Mouse (Mus musculus): ENCODE results near the gene Dysf. TPM values are rescaled to one million over a fixed set of nuclear protein-coding genes. Genes with fewer than 3 reads are reported as not detected.
A peak's percentile ranks its signal among the peaks of the same experiment; 100 is the strongest.

Dysf gene
- polyA plus RNA-seq, 1 experiment from 2014 or later = 13.1 TPM

GRCm38 (mm10) chr6:84119731-84120530 is 111.5 kb downstream of the Dysf start:
- Histone ChIP-seq H3K27ac (replicated peaks) (peak overlapping the region; percentile 5; the same call in 1 of the 2 replicates), H3K9ac (no peak overlapping the region), H3K9me3 (no peaks in the 10 kb centered on the region), H3K4me1 (peaks cover 22% of the 10 kb centered on the region), H3K36me3 (peaks cover 20% of the 10 kb centered on the region; the same call in 1 of the 2 replicates), H3K27me3 (replicated peaks) (no peaks in the 10 kb centered on the region), H3K4me2 (no peak overlapping the region), H3K4me3 (no peak overlapping the region)
- ATAC-seq (ENCODE audit: extremely low read depth, insufficient number of reproducible peaks, low FRiP score, low TSS enrichment) = no peak
- 46% methylated on average over 24 of the region's 24 CpGs for WGBS

GRCm38 (mm10) chr6:84124609-84125008 is 116.2 kb downstream of the Dysf start:
- Histone ChIP-seq H3K9ac (no peak overlapping the region), H3K4me2 (no peak overlapping the region), H3K27ac (replicated peaks) (no peak overlapping the region), H3K4me3 (no peak overlapping the region), H3K4me1 (peaks cover 18% of the 10 kb centered on the region), H3K27me3 (replicated peaks) (no peaks in the 10 kb centered on the region), H3K9me3 (no peaks in the 10 kb centered on the region), H3K36me3 (no peaks in the 10 kb centered on the region)
- ATAC-seq (ENCODE audit: extremely low read depth, insufficient number of reproducible peaks, low FRiP score, low TSS enrichment) = no peak
- WGBS = 83% methylated on average over 9 of the region's 9 CpGs

- Histone ChIP-seq H3K27ac (replicated peaks) (no peak overlapping the region), H3K27me3 (replicated peaks) (no peaks in the 10 kb centered on the region), H3K4me1 (peaks cover 13% of the 10 kb centered on the region), H3K36me3 (no peaks in the 10 kb centered on the region; the same call in 1 of the 2 replicates), H3K4me2 (no peak overlapping the region), H3K4me3 (no peak overlapping the region), H3K9ac (no peak overlapping the region), H3K9me3 (no peaks in the 10 kb centered on the region)
- ATAC-seq (ENCODE audit: extremely low read depth, insufficient number of reproducible peaks, low FRiP score, low TSS enrichment) = no peak
- WGBS = 76% methylated on average over 4 of the region's 4 CpGs
Measured at GRCm38 (mm10) chr6:84125101-84125500, 116.7 kb downstream of the Dysf start.

- Histone ChIP-seq H3K4me2 (no peak overlapping the region), H3K4me3 (no peak overlapping the region), H3K4me1 (peaks cover 25% of the 10 kb centered on the region), H3K27ac (replicated peaks) (no peak overlapping the region), H3K9me3 (no peaks in the 10 kb centered on the region), H3K36me3 (peaks cover 6% of the 10 kb centered on the region; the same call in 1 of the 2 replicates), H3K27me3 (replicated peaks) (no peaks in the 10 kb centered on the region), H3K9ac (no peak overlapping the region)
- ATAC-seq (ENCODE audit: extremely low read depth, insufficient number of reproducible peaks, low FRiP score, low TSS enrichment) = no peak
- 83% methylated on average over 2 of the region's 2 CpGs for WGBS
Measured at GRCm38 (mm10) chr6:84128229-84128628, 119.8 kb downstream of the Dysf start.

GRCm38 (mm10) chr6:84130867-84131266 is 122.5 kb downstream of the Dysf start:
- no peaks in the 10 kb centered on the region for H3K27me3 ChIP-seq (replicated peaks)
- no peak overlapping the region for H3K4me3 ChIP-seq
- no peak overlapping the region for H3K4me2 ChIP-seq
- H3K9me3 ChIP-seq = no peaks in the 10 kb centered on the region
- no peak overlapping the region for H3K9ac ChIP-seq
- H3K27ac ChIP-seq (replicated peaks) = peak overlapping the region; percentile 65; the same call in 1 of the 2 replicates
- no peak for ATAC-seq (ENCODE audit: extremely low read depth, insufficient number of reproducible peaks, low FRiP score, low TSS enrichment)
- H3K36me3 ChIP-seq = peaks cover 6% of the 10 kb centered on the region; the same call in 1 of the 2 replicates
- WGBS = 87% methylated on average over 4 of the region's 4 CpGs
- peaks cover 41% of the 10 kb centered on the region for H3K4me1 ChIP-seq

- no peak overlapping the region for H3K4me2 ChIP-seq
- H3K9me3 ChIP-seq = no peaks in the 10 kb centered on the region
- ATAC-seq (ENCODE audit: extremely low read depth, insufficient number of reproducible peaks, low FRiP score, low TSS enrichment) = no peak; the same call in 1 of the 2 replicates
- peaks cover 41% of the 10 kb centered on the region for H3K4me1 ChIP-seq
- no peak overlapping the region for H3K4me3 ChIP-seq
- peak overlapping the region; percentile 65 for H3K27ac ChIP-seq (replicated peaks)
- WGBS = 48% methylated on average over 9 of the region's 9 CpGs
- H3K36me3 ChIP-seq = peaks cover 6% of the 10 kb centered on the region; the same call in 1 of the 2 replicates
- H3K27me3 ChIP-seq (replicated peaks) = no peaks in the 10 kb centered on the region
- H3K9ac ChIP-seq = no peak overlapping the region
Measured at GRCm38 (mm10) chr6:84131539-84131938, 123.1 kb downstream of the Dysf start.

- H3K36me3 ChIP-seq = peaks cover 13% of the 10 kb centered on the region; the same call in 1 of the 2 replicates
- H3K4me3 ChIP-seq = no peak overlapping the region
- H3K4me2 ChIP-seq = no peak overlapping the region
- H3K27ac ChIP-seq (replicated peaks) = no peak overlapping the region
- no peak for ATAC-seq (ENCODE audit: extremely low read depth, insufficient number of reproducible peaks, low FRiP score, low TSS enrichment)
- 54% methylated on average over 7 of the region's 7 CpGs for WGBS
- H3K27me3 ChIP-seq (replicated peaks) = no peaks in the 10 kb centered on the region
- H3K9me3 ChIP-seq = no peaks in the 10 kb centered on the region
- H3K9ac ChIP-seq = no peak overlapping the region
- H3K4me1 ChIP-seq = peaks cover 41% of the 10 kb centered on the region
Measured at GRCm38 (mm10) chr6:84133053-84133452, 124.7 kb downstream of the Dysf start.

- no peak overlapping the region for H3K4me2 ChIP-seq
Measured at GRCm38 (mm10) chr6:84133996-84134721, 125.8 kb downstream of the Dysf start.

GRCm38 (mm10) chr6:84134722-84135394 is 126.5 kb downstream of the Dysf start:
- WGBS = 59% methylated on average over 23 of the region's 23 CpGs
- Histone ChIP-seq H3K9ac (no peak overlapping the region), H3K4me1 (peaks cover 48% of the 10 kb centered on the region), H3K36me3 (peaks cover 20% of the 10 kb centered on the region), H3K4me2 (no peak overlapping the region), H3K27me3 (replicated peaks) (no peaks in the 10 kb centered on the region), H3K27ac (replicated peaks) (peak overlapping the region; percentile 45), H3K9me3 (no peaks in the 10 kb centered on the region), H3K4me3 (no peak overlapping the region)
- ATAC-seq (ENCODE audit: extremely low read depth, insufficient number of reproducible peaks, low FRiP score, low TSS enrichment) = no peak

More at GRCm38 (mm10) chr6:84133996-84134721, 125.8 kb downstream of the Dysf start:
- Histone ChIP-seq H3K9ac (no peak overlapping the region), H3K9me3 (no peaks in the 10 kb centered on the region), H3K4me1 (peaks cover 41% of the 10 kb centered on the region), H3K27me3 (replicated peaks) (no peaks in the 10 kb centered on the region), H3K36me3 (peaks cover 19% of the 10 kb centered on the region), H3K4me3 (no peak overlapping the region), H3K27ac (replicated peaks) (peak overlapping the region; percentile 45)
- 54% methylated on average over 5 of the region's 7 CpGs for WGBS
- ATAC-seq (ENCODE audit: extremely low read depth, insufficient number of reproducible peaks, low FRiP score, low TSS enrichment) = no peak

GRCm38 (mm10) chr6:84135709-84136108 is 127.3 kb downstream of the Dysf start:
- H3K27me3 ChIP-seq (replicated peaks) = no peaks in the 10 kb centered on the region
- no peak overlapping the region for H3K9ac ChIP-seq
- WGBS = 91% methylated on average over 9 of the region's 9 CpGs
- H3K4me3 ChIP-seq = no peak overlapping the region
- no peak overlapping the region for H3K4me2 ChIP-seq
- H3K9me3 ChIP-seq = no peaks in the 10 kb centered on the region
- no peak for ATAC-seq (ENCODE audit: extremely low read depth, insufficient number of reproducible peaks, low FRiP score, low TSS enrichment)
- peaks cover 22% of the 10 kb centered on the region for H3K36me3 ChIP-seq
- peaks cover 50% of the 10 kb centered on the region for H3K4me1 ChIP-seq
- no peak overlapping the region for H3K27ac ChIP-seq (replicated peaks)

- Histone ChIP-seq H3K4me1 (peaks cover 44% of the 10 kb centered on the region), H3K4me3 (no peak overlapping the region), H3K27ac (replicated peaks) (no peak overlapping the region), H3K27me3 (replicated peaks) (no peaks in the 10 kb centered on the region), H3K9ac (no peak overlapping the region), H3K4me2 (no peak overlapping the region), H3K9me3 (no peaks in the 10 kb centered on the region), H3K36me3 (peaks cover 25% of the 10 kb centered on the region)
- WGBS = 82% methylated on average over 11 of the region's 11 CpGs
- no peak for ATAC-seq (ENCODE audit: extremely low read depth, insufficient number of reproducible peaks, low FRiP score, low TSS enrichment)
Measured at GRCm38 (mm10) chr6:84136345-84136744, 128.0 kb downstream of the Dysf start.

All from heart, embryonic 13.5 days (tissue).